Mouse (Mus musculus) CH12.LX (cell line): ENCODE results near the gene Psma1. TPM values are rescaled to one million over a fixed set of nuclear protein-coding genes. Genes with fewer than 3 reads are reported as not detected.

Experiments
- DNase-seq: peaks from one replicate; pipeline ENCODE4 v3.0.0-alpha.2; 2013; ENCODE audit errors: extremely low read depth
- H3K27ac ChIP-seq: 2 replicates; pipeline ENCODE4 v1.5.1; 2012; ENCODE audit warnings: low read depth, mild to moderate bottlenecking, control low read depth, moderate library complexity; ENCODE audit not compliant: insufficient read depth
- H3K27me3 ChIP-seq: replicated peaks from 2 replicates; pipeline ENCODE3; 2012; ENCODE audit warnings: inconsistent platforms
- H3K36me3 ChIP-seq, 2 experiments: replicated peaks in 1 of 2; 2 replicates each; pipeline versions ENCODE3 to v1.6.1; 2012; ENCODE audit warnings: inconsistent platforms in 1 of 2, low read length in 1 of 2, mild to moderate bottlenecking in 1 of 2, mixed read lengths in 1 of 2, moderate library complexity in 1 of 2; ENCODE audit not compliant: control insufficient read depth in 1 of 2, insufficient read depth in 1 of 2
- H3K4me1 ChIP-seq, 2 experiments: 2 replicates each; pipeline ENCODE4 v1.6.1; 2012; ENCODE audit warnings: inconsistent platforms in 1 of 2, moderate library complexity in 1 of 2; ENCODE audit not compliant: insufficient read depth in 2 of 2, control insufficient read depth in 1 of 2
- H3K4me2 ChIP-seq: 2 replicates; pipeline ENCODE4 v1.6.1; 2012; ENCODE audit warnings: low read depth, mild to moderate bottlenecking, control low read depth; ENCODE audit not compliant: poor library complexity, insufficient read depth, severe bottlenecking
- H3K4me3 ChIP-seq, 3 experiments: fragments of 150-350 bp in 1 of 3; sonication (generic) in 1 of 3; replicated peaks in 1 of 3; 2 replicates each; pipeline versions ENCODE3 to v1.5.1; 2011 to 2012; ENCODE audit warnings: low read depth in 2 of 3, low read length in 2 of 3, mild to moderate bottlenecking in 2 of 3, moderate library complexity in 2 of 3, control low read depth in 1 of 3, improper control_type of control experiment in 1 of 3, inconsistent platforms in 1 of 3, mixed read lengths in 1 of 3; ENCODE audit not compliant: poor library complexity in 1 of 3
- H3K79me2 ChIP-seq: replicated peaks from 2 replicates; pipeline ENCODE4 v1.6.1; 2012; ENCODE audit warnings: mild to moderate bottlenecking, moderate library complexity; ENCODE audit not compliant: control insufficient read depth, poor library complexity, insufficient read depth, severe bottlenecking; ENCODE audit errors: extremely low read depth
- H3K9ac ChIP-seq: 2 replicates; pipeline ENCODE4 v1.6.1; 2012; ENCODE audit warnings: low read depth, mild to moderate bottlenecking, control low read depth, moderate library complexity; ENCODE audit not compliant: insufficient read depth
- H3K9me3 ChIP-seq: replicated peaks from 2 replicates; pipeline ENCODE3; 2012; ENCODE audit warnings: low read length, inconsistent platforms, mixed read lengths
- BHLHE40 ChIP-seq: IDR thresholded peaks from 2 replicates; pipeline ENCODE4 v1.6.1; 2011; ENCODE audit warnings: mild to moderate bottlenecking, low read depth, low read length, improper control_type of control experiment
- CHD2 ChIP-seq: IDR thresholded peaks from 2 replicates; pipeline ENCODE4 v1.6.1; 2011; ENCODE audit warnings: low read length, improper control_type of control experiment
- CTCF ChIP-seq, 2 experiments: IDR thresholded peaks in 1 of 2; conservative IDR thresholded peaks in 1 of 2; 2 replicates each; pipeline ENCODE4 v1.5.1; 2011 to 2012; ENCODE audit warnings: low read depth in 2 of 2, low read length in 2 of 2, improper control_type of control experiment in 1 of 2, inconsistent platforms in 1 of 2, mild to moderate bottlenecking in 1 of 2, moderate library complexity in 1 of 2
- EP300 ChIP-seq: IDR thresholded peaks from 2 replicates; pipeline ENCODE4 v1.6.1; 2011; ENCODE audit warnings: low read length, improper control_type of control experiment
- GABPA ChIP-seq: IDR thresholded peaks from 2 replicates; pipeline ENCODE4 v1.6.1; 2012; ENCODE audit warnings: low read depth, low read length, improper control_type of control experiment, inconsistent platforms; ENCODE audit not compliant: insufficient replicate concordance
- HCFC1 ChIP-seq: IDR thresholded peaks from 2 replicates; pipeline ENCODE4 v1.6.1; 2012; ENCODE audit warnings: low read depth, mild to moderate bottlenecking, inconsistent platforms, low read length, improper control_type of control experiment
- IRF4 ChIP-seq: IDR thresholded peaks from 2 replicates; pipeline ENCODE4 v1.6.1; 2014; ENCODE audit warnings: low read depth, mild to moderate bottlenecking, inconsistent platforms, low read length, improper control_type of control experiment
- MXI1 ChIP-seq: IDR thresholded peaks from 2 replicates; pipeline ENCODE4 v1.6.1; 2011; ENCODE audit warnings: mild to moderate bottlenecking, low read depth, low read length, improper control_type of control experiment
- NELFE ChIP-seq: IDR thresholded peaks from 2 replicates; pipeline ENCODE4 v1.6.1; 2011; ENCODE audit warnings: low read depth, low read length, improper control_type of control experiment
- POLR2A ChIP-seq: IDR thresholded peaks from 2 replicates; pipeline ENCODE4 v1.6.1; 2011; ENCODE audit warnings: low read depth, mild to moderate bottlenecking, improper control_type of control experiment, low read length
- POLR2AphosphoS2 ChIP-seq: IDR thresholded peaks from 2 replicates; pipeline ENCODE4 v1.6.1; 2011; ENCODE audit warnings: low read depth, low read length, improper control_type of control experiment
- RAD21 ChIP-seq: IDR thresholded peaks from 2 replicates; pipeline ENCODE4 v1.6.1; 2011; ENCODE audit warnings: low read depth, mild to moderate bottlenecking, low read length, improper control_type of control experiment, moderate library complexity
- SMC3 ChIP-seq: IDR thresholded peaks from 2 replicates; pipeline ENCODE4 v1.6.1; 2011; ENCODE audit warnings: low read depth, low read length, improper control_type of control experiment
- TBP ChIP-seq: conservative IDR thresholded peaks from 2 replicates; pipeline ENCODE4 v1.6.1; 2011; ENCODE audit warnings: low read depth, low read length, improper control_type of control experiment
- TCF12 ChIP-seq: IDR thresholded peaks from 2 replicates; pipeline ENCODE4 v1.6.1; 2014; ENCODE audit warnings: low read depth, mild to moderate bottlenecking, inconsistent platforms, low read length, improper control_type of control experiment
- USF1 ChIP-seq: IDR thresholded peaks from 2 replicates; pipeline ENCODE4 v1.6.1; 2014; ENCODE audit warnings: low read depth, mild to moderate bottlenecking, inconsistent platforms, low read length, improper control_type of control experiment
- ZKSCAN1 ChIP-seq: IDR thresholded peaks from 2 replicates; pipeline ENCODE4 v1.6.1; 2012; ENCODE audit warnings: low read depth, inconsistent platforms, low read length, improper control_type of control experiment, borderline replicate concordance
- ZNF384 ChIP-seq: IDR thresholded peaks from 2 replicates; pipeline ENCODE4 v1.6.1; 2012; ENCODE audit warnings: low read depth, low read length, improper control_type of control experiment, inconsistent platforms
- dilution Hi-C: fragments of 300-500 bp; cut with MboI; formaldehyde crosslinking; loops from 2 replicates; pipeline ENCODE4 v1.14.3; 2020; ENCODE audit warnings: low sequenced_read_pairs; ENCODE audit not compliant: extremely low pct_unique_long_range_greater_than_20kb, extremely low pct_ligation_motif_present
- in situ Hi-C: fragments of 300-500 bp; cut with MboI; formaldehyde crosslinking; loops from 3 replicates; pipeline ENCODE4 v1.14.3; 2019; ENCODE audit warnings: low sequenced_read_pairs, low pct_ligation_motif_present, low pct_unique_long_range_greater_than_20kb, mixed read lengths
- polyA plus RNA-seq: library from polyadenylated mRNA; unstranded; fragments of >175 nt; gene quantifications from 2 replicates; pipeline ENCODE4 v1.2.1, GENCODE M21; 2012; ENCODE audit warnings: low read depth; ENCODE audit not compliant: insufficient read length
- total RNA-seq, 2 experiments: library from RNA; depleted of rRNA; stranded (reverse); fragments of 300-350 nt in 1 of 2; fragments of >200 nt in 1 of 2; gene quantifications; 2 replicates each; pipeline ENCODE4 v1.2.3; 2012 to 2014

The Psma1 gene
- total and polyA plus RNA-seq, 3 experiments = 297 to 706 (median 393) TPM

DNA sequence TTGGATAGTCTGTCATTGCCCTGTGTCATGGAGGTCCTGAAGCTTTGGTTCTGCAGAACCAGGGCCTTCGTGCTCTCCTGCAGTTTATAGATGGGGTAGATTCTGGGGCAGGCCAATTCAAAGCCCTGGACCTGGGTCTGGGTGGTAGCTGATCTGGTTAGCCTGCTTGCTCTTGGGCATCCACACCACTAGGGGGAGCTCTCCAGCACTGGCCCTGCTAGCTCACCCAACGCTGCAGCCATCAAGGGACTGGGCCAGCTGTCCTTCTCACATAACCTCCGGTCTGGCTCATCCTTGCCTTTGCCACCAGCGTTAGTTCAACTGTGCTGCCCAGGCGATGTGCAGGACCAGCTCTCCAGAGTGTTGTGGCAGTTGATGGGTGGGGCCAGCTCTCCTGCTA, 18.8 kb upstream of the Psma1 start:
- H3K27ac ChIP-seq = no peak overlapping the region; the same call in 1 of the 2 replicates
- H3K27me3 ChIP-seq = no peaks in the 10 kb centered on the region
- TF ChIP-seq RAD21 (peak; percentile 52), CTCF (conservative IDR thresholded peaks at IDR 0.05 in 1 of 2, IDR thresholded peaks at IDR 0.05 in 1 of 2; ENCODE audit: low read depth in 2 of 2, low read length in 2 of 2) (peak; percentile 47 to 71), IRF4 (peak; percentile 30; the same call in 1 of the 2 replicates), SMC3 (peak; percentile 66), TCF12 (0 out of 2 replicates have a peak, but pooled peaks have one; percentile 36), NELFE (no peak), GABPA (no peak), ZKSCAN1 (no peak)
- H3K4me1 ChIP-seq = peaks cover 27 to 58% of the 10 kb centered on the region in 2 experiments
- in situ Hi-C loops (no loop called here), dilution Hi-C loops (no loop called here)
- DNase-seq = no peak
- no peak overlapping the region for H3K9ac ChIP-seq
- no peaks in the 10 kb centered on the region for H3K36me3 ChIP-seq
- no peaks in the 10 kb centered on the region for H3K79me2 ChIP-seq
- H3K9me3 ChIP-seq = no peaks in the 10 kb centered on the region
- peak overlapping the region in 1 of 3 experiments; percentile 17 for H3K4me3 ChIP-seq
- no peak overlapping the region for H3K4me2 ChIP-seq

DNA sequence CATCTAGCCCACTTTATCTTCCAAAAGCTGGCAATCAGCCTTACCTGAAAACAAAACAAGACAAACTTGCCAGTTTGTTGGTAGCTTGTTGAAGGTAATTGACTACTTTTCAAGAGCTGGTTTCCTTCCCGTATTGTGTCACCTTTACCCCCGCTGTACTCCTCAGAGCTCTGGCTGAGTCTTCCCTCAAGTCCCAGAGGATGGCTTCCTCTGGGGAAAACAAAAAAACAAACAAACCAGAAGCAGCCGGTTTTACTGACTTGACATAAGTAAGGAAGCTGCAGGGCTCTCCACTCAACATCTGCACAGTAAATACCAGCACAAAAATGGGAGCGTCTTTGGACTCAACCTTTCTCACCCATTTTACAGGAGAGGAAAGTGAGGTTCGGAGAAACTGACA, 18.0 kb upstream of the Psma1 start:
- Histone ChIP-seq H3K27me3 (no peaks in the 10 kb centered on the region), H3K9me3 (no peaks in the 10 kb centered on the region), H3K79me2 (no peaks in the 10 kb centered on the region), H3K4me1 (peaks cover 27 to 54% of the 10 kb centered on the region in 2 experiments), H3K9ac (no peak overlapping the region), H3K4me3 (no peak overlapping the region), H3K4me2 (no peak overlapping the region), H3K36me3 (no peaks in the 10 kb centered on the region), H3K27ac (no peak overlapping the region)
- no peak for DNase-seq
- in situ Hi-C loops (no loop called here), dilution Hi-C loops (no loop called here)
- TF ChIP-seq TBP = no peak
- TF ChIP-seq MXI1 = no peak
- TF ChIP-seq ZKSCAN1 = no peak
- TF ChIP-seq USF1 = no peak

DNA sequence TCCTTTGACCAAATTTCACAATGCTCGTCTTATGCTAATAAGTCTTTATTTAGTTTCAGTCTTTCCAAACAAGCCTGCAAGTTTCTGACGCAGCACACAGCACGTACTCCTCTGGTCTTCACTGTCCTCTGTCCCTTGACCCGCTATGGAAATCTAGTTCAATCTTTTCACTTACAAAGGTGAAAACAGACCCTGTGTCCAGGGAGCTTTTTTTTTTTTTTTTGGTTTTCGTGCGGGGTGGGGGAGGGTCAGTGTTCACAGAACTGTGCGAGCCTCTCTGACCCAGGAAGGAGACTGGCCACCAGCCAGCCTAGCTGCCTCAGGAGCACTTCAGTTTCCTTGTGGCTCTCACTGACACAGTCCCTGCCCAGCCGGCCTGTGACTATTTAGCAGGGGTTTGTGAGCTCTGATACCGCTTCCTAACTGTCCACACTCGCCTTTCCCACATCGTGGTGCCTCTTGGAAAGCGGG, 16.6 kb upstream of the Psma1 start:
- Histone ChIP-seq H3K36me3 (no peaks in the 10 kb centered on the region), H3K27ac (peak overlapping the region; percentile 63), H3K4me2 (peak overlapping the region; percentile 17), H3K9ac (peak overlapping the region; percentile 32), H3K79me2 (no peaks in the 10 kb centered on the region), H3K9me3 (no peaks in the 10 kb centered on the region), H3K4me3 (peak overlapping the region in 2 of 3 experiments; percentile 15 to 34), H3K27me3 (no peaks in the 10 kb centered on the region), H3K4me1 (peaks cover 24 to 52% of the 10 kb centered on the region in 2 experiments)
- 0 out of 2 replicates have a peak, but pooled peaks have one; percentile 17 for TF ChIP-seq BHLHE40
- TF ChIP-seq CHD2 = peak; percentile 76
- TF ChIP-seq POLR2AphosphoS2 = no peak
- 0 out of 2 replicates have a peak, but pooled peaks have one; percentile 29 for TF ChIP-seq TBP
- TF ChIP-seq EP300 = no peak
- peak; percentile 96 for TF ChIP-seq ZNF384
- peak; percentile 63; the same call in 1 of the 2 replicates for TF ChIP-seq POLR2A
- TF ChIP-seq TCF12 = 0 out of 2 replicates have a peak, but pooled peaks have one; percentile 41
- TF ChIP-seq HCFC1 = peak; percentile 40; the same call in 1 of the 2 replicates
- in situ Hi-C loops (no loop called here), dilution Hi-C loops (no loop called here)
- DNase-seq = peak; percentile 28
